Mouse (Mus musculus): ENCODE results near the gene Il13ra1. TPM values are rescaled to one million over a fixed set of nuclear protein-coding genes. Genes with fewer than 3 reads are reported as not detected.

The Il13ra1 gene
- polyA plus RNA-seq (2017; shearing (Covaris generic)): 1 to 10 TPM in 1 of 3 experiments, under 1 TPM in 2; 0.21 to 1.0 (median 0.44) TPM

DNA sequence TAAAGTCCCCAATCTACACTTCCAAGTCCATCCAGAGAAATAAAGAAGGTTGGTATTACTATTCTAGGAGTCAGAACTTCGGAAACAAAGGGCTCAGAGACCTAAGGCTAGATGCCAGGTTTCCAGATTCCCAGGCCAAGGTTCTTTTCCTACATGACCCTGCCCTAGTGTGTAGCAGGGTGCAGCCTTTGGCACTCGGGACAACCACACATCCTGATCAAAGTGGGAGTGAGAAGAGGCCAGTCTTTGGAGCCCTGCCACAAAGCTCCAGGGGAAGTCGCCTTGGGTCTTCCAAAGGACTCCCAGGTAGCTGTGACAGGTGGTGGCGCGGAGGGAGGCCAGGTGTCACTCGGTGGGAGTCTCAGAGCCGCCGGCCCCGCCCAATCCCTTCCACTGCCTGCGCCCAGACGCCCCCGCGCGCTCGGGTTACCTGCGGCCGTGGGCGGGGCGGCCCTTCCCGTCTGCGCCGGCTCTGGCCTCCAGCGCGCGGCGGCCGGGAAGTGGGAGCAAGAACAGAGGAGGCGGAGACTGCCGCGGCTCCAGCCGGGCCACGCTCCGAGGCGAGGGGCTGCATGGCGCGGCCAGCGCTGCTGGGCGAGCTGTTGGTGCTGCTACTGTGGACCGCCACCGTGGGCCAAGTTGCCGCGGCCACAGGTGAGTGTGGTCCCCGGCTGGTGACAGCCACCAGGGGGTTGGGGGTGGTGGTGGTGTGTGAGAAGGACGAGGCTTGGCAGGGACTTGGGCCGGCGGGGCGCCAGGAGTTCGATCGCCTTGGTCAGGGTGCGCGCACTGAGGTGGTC is at the start of gene Il13ra1:
Gene Il13ra1, plus strand, starts transcription at position 489 of the 800 bp plus-strand sequence.
- ATAC-seq: no peak

DNA sequence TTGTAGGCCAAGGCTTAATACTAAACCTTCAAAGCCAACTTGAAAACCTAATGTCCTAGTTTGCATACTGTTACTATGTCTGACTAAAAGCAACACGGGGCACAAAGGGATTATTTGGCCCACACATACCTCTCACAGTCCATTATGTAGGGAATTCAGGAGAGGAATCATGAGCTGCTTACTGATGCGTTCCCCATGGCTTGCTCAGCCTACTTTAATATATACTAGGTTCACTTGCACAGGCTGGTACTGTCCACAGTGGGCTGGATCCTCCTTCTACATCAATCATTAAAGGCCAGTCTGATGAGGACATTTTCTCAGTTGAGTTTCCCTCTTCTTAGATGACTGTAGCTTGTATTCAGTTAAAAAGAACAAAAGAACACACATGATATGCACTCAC is 37.9 kb upstream of the Il13ra1 start:
- no peak for ATAC-seq

DNA sequence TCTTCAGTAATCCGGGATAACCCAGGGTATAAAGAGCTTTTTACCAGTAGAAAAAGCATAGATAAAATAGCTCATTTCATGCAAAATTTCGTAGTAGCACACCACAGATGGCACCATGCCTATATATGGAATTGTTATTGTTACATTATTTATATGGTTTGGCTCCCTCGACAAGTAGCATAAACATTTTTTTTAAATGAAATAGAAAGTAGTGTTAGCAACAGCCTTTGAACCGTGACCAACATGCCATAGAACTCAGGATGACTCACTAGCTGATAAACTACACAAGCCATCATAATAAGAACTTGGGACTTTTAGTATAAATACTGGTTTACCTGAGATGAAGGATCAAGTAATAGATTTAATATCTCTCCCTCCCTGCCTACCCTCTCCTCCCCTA is 34.7 kb upstream of the Il13ra1 start:
- no peak for ATAC-seq

DNA sequence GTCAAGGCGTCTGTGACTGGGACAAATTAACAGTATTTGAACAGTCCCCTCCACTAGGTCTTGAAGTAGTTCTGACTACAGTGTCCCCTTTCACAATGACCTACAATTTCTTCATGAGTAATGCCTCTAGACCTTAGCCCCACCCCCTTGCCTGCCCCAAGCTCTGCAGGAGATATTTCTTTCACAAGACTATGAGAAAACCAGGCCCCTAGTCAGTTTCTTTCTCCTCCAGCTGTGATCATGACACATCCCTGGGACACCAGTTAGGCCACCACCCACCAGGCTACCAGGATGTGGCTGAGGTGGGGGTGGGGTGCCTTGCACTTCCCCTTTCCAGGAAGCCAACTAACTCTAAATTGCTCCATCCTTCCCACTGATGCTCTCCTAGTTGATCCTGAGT is 29.0 kb upstream of the Il13ra1 start:
- no peak for ATAC-seq

DNA sequence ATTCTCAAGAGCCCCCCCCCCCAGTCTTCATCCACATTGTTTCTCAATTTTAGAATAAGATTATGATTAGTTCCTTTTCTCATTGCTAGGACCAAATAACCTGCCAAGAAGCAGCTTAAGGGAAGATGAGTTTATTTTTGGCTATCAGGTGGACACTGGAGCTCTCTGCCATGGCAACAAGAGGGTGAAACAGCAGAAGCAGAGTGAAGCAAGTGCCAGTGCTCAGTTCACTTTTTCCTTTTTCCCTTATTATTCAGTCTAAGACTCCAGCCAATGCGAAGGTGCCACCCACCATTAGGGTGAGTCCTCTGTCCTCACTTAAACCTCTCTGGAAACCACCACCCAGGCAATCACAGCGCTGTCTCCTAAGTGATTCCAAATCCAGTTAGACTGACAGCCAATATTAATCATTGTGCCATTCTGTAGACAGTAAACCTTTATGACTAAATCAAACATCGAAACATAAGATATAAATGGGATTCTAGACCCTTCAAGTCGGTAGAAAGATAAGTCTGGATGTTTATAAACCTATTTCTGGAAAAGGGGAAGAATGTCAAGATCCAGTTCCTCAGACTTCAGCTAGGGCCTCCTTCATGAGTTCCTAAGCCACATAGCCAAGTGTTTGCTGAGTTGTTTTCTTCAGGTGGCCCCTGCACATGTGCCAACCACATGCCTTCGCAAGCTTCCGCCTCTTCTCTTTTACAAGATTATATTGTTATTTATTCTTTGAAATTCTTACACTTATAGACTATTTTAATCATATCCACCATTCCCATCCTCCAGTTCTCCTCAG is 23.2 kb upstream of the Il13ra1 start:
- no peak for ATAC-seq

DNA sequence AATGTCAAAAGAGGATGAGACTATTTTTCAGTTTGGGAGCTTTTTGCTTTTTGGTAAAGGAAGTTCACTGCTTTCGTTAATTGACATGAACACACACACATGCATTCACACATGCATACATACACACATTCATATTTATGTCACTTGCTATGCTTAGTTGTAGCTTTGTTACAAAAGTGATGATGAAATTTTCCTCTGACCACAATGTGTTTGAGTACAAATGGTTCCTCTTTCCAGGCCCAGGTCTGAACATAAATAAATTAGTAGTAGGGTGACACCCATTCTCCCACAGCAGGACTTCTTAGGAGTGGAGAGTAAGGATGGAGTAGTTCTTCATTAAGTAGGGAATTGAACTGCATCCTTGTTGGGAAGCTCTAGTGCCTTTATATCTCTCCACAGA is 11.0 kb upstream of the Il13ra1 start:
- ATAC-seq: no peak

DNA sequence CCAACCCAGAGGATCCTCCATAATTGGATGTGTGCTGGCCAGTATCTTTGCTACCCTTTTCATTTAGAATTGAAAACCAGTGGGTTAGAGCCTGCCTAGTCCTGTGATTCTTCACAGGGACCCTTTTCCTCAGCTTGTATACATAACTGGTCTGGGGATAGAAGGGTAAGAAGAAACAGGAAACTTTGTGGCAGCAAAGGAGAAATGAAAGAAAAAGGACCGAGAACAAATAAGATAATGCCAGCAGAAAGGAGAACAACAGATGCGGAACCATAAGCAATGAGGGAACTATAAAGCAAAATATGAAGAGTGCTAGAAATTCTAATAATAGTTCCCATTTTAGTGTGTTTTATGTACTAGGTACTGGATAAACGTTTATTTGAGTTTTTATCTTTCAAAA is 10.6 kb upstream of the Il13ra1 start:
- no peak for ATAC-seq

DNA sequence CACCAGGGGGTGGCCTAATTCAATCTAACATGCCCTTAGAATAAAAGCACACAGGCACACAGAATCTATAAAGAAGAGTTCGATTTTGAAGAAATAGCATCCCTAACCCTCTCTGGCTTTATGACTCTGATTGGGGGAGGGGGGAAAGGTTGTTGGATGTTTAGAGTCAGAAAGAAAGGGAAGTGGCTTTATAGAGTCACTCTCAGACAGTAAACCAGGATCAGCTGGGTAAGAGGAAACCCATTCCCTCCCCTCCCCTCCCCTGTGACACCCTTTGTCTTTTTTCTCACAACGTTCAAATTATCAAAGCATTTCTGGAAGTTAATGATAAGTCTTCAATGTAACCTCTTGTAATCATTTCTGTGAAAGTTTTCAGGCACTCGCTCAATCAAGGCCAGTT is 3.3 kb upstream of the Il13ra1 start:
- no peak for ATAC-seq

DNA sequence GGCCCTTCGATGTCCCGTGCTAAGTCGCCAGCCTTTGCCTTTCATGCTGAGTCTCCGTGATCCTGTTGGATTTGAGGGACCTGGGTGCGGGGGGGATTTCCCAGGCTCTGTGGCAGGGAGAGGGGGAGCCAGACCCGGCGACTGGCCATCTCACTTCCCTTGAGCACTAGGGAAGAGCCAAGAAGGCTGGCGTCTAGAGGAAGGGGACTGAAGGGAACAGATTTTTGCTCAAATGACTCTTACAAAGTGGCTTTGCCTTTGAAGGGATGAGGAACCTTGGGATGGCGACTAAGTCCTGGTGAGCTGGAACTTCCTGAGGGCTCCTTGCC is 476 bp downstream of the Il13ra1 start:
- ATAC-seq: no peak

DNA sequence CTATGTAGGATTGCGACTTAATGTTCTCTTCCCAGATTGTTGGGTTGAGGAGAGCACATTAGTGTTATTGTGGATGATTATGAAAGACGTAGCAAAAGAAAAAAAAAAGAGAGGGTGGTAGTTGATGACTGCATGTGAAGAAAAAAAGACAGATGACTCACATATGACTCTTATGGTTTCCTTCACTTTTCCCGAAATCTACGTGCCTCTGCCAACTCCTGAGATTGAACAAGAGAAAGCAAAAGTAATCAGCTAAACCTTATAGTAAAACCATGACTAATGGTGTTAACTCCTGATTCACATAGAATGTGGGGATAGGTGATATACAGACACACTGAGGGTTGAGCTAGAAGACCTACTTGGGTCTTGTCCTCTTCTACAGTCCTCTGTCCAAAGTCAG is 3.3 kb downstream of the Il13ra1 start:
- ATAC-seq: no peak

DNA sequence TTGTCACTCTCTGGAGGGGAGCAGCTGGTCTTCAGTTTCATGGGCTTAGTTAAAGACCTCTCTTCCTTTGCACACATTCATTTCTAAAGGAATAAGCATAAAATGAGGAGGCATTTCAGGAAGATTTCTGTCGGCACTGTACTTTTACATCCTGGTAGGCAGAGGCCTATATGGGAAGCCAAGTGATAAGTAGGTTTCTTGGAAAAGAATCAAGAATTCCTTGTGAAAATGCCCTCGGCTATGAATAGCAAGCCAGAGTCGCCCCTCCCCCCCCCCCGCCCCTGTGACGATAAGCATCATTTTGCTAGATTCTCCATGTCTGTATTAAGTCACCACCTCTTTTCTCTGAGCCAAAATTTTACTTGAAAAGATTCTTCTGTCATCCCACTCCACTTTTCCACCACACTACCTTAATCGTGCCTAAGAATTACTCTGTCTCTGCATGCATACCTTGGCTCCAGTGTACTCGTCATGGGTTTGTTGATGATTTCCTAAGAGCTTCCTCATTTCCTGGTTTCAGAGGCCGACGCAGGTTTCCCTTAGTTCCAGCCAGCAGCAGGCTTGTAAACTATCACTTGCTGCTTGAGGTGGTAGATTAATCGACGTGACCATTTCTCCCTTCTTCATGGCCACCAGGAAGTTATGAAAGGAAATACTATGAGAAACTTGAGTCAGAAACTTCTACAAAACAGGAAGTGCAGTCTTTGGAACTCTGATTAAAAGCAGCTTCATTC is 17.3 kb downstream of the Il13ra1 start:
- peak; percentile 28 for ATAC-seq

DNA sequence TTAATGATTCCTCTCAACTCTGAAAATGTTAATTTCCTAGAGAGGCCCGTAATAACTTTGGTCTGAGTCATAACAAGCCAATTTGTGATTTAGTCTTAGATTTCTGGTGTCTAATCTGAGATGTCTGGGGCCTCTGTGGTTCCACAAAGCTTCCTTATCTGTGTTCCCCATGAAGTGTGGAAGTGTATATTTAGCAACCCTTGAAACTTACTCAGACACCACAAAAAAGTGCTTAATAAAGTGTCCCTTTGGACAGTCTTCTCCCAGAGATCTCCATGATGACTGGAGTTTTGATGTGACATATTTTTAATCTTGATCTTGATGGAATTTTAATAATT is 17.8 kb downstream of the Il13ra1 start:
- peak; percentile 35 for ATAC-seq

DNA sequence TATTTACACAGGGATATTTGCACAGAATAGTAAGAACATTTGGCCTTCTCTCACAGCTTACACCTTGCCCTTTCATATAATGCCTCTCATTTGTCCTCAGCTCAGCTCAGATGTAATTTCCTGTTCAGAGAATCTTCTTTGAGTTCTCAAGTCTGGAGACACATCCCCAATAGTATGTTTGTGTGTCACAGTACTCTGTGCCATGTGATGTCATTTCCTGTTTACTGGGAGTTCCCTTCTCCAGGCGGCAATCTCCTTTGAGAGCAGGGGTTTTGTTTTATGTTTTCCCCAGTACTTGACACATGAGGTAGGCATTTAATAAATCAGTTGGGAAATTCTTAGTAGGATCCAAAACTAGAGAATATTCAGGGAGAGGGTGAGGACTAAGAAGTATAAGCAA is 24.4 kb downstream of the Il13ra1 start:
- ATAC-seq: no peak

DNA sequence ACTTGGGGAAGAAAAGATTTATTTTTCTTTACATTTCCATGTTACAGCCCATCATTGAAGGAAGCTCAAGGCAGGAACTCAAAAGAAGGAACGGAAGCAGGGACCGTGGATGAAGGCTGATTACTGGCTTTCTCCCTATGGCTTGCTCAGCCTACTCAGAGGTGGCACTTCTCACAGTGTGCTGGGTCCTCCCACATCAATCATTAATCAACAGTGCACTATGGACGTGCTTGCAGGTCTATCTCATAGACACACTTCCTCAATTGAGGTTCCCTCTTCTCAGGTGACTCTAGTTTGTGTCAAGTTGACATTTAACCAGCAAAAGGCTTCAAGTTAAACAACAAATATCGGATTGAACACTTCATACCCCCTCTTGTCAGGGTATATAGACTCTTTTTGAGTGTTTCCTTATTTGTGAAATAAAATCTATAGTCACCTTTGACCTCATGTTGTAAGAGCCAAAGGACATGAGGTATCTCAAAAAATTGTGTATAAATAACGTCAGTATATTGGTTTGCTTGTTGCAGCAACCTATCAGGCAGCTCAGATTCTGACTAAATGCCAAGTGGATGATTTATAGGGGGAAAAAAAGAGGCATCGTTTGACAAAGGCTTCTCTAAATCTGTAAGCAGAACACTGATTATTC is 30.2 kb downstream of the Il13ra1 start:
- ATAC-seq: no peak

DNA sequence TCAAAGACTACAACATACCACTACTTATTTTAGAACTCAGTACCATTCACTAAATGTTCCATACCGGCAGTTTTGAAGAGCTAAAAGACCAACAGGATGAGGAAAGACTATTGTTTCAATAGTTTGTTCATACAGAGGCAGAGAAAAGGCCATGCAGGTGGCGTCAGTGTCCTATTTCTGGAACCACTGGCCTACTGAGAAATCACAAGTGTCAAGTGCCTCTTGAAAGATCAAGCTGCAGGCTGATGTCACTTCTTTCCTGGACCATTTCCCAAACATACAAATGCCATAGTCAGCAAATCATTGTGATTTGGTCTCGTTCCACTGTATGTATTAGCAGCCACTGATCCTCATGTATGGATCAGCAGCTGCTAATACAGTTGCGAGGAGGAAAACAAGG is 34.8 kb downstream of the Il13ra1 start:
- ATAC-seq: no peak

DNA sequence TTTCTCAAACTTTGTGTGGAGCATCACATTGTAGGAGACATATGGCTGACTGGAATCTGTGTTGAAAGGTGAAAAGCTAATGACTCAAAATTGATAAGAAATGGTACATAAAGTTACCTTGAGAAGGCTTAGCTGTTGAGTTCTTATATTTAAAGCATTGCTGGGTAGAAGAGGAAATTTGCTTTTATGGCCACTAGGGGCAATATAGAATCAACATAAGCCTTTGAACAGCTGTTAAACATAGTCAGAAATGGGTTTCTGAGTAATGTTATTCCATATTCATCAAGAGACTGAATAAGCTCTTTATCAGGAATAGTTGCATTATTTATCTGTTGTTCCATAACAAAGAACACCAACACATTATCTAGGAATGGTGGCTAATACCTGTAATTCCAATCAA is 38.2 kb downstream of the Il13ra1 start:
- no peak for ATAC-seq

DNA sequence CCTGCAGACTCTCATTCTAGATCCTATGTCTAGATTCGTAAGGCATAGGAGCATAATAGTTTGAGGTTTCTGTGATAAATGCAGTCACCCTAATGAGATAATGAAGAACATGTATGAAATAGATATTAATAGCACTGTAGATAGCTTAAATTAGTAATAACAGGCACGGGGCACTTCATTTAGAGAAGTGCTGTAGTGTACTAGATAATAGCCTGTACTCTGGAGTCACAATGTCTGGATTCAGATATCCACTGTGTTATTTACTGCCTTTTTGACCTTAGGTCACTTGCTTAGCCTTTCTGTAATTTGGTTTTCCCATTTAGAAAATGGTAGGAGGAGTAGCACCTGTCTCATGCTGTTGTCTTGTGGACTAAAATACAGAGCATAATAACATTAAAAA is 44.8 kb downstream of the Il13ra1 start:
- no peak for ATAC-seq

DNA sequence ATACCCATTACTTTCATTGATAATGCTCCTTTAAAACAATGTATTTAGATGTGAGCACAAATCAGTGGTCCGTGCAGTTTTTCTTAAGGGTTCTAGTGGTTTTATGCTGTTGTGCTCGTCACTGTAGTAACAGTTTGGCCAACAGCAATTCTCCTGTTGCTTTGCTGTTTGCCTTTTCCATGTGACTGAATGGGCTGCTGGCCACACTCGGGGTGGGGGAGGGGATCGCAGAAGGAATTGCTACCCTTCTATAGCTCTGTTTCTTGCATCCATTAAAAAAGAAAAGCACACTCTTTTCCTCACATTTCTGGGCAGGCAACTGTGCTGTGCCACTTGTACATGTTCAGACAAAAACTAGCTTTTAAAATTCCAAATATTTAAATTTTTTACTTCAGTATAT is 49.7 kb downstream of the Il13ra1 start:
- ATAC-seq: no peak

DNA sequence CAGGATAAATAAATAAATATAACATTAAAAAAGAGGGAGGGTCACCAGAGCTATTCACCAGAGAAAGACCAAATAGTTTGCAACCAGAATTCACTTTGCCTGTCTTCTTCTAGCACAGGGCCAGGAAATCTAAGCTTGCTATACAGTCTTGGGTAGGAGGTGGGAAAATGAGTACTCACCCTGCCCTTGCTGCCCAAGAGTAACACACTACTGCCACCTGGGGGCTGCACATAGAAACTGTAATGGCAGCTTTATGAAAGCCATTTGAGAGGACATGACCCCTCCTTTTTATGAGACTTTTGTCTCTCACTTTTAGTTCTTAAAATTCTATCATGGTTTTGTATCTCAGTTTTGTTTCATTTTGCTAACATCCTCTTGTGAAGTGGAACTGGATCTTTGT is 71.7 kb downstream of the Il13ra1 start:
- ATAC-seq: peak; percentile 48

DNA sequence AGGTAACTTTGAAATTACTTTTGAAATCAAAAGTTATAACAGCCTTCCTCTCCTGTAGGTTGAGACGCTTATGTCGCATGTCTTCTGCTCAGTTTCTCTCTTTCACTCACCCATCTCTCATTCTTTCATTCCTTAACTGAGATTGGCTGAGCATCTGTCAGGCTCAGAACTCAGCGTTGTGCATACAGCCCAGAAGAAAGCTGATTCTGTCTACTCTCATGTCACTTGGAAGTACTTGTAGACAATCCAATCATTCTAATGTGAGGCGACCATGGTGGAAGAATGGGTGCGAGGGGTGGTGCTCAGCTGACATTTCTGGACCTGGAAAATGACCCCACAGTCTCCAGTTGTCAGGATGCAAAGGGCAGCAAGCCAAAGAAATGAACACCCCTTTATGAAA is 74.1 kb downstream of the Il13ra1 start:
- ATAC-seq: no peak

DNA sequence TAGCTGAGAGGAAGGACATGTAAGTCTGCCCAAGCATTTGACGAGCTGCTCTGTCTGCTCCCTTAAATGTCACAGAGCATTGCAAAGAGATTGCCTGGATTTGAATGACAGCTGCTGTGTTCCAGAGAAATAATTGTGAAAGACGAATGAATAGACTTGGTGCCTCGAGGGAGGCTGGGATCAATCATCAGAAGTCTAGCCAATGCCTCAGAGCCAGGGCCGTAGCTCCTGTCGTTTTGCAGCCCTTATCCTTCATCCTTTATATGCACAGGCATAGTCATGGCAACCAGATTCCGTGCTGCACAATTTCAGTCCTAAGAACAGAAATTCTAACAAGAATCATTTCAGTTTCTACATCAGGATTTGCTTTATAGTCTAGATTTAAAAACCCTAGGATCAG is 74.5 kb downstream of the Il13ra1 start:
- no peak for ATAC-seq

DNA sequence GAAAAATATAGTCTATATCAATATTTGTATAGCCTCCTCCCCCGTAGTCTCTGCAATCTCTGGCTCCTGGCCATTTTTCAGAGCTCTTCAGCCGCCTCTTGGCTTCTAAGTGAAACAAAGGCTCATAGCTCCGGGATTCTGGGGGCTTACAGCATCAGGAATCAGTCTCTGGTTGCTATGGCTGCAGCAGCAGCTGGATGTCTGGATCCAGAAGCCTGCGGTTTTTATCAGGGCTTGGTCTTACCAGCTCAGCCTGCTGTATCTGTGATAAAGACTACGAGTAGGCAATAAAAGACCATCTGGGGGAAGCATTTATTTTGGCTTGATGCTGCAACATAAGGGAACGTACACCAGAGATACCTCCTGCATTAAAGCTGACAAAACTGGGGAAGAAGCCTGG is 82.0 kb downstream of the Il13ra1 start:
- ATAC-seq: no peak
